Mouse (Mus musculus): ENCODE data around the gene Pcdh7.

Gene Pcdh7

GRCm38 (mm10) chr5:57921140-57921539 lies 203.4 kb downstream of the Pcdh7 start:
- no peak for DNase-seq (ENCODE audit: low spot score in 2 of 2)

- no peak for DNase-seq (ENCODE audit: low spot score in 2 of 2)
These were observed 213.6 kb downstream of the Pcdh7 start for GRCm38 (mm10) chr5:57931331-57931730.

GRCm38 (mm10) chr5:57931738-57932137 lies 214.0 kb downstream of the Pcdh7 start:
- DNase-seq (ENCODE audit: low spot score in 2 of 2), result no peak

- no peak for DNase-seq (ENCODE audit: low spot score in 2 of 2)
These were observed 216.9 kb downstream of the Pcdh7 start for GRCm38 (mm10) chr5:57934666-57935065.

- DNase-seq (ENCODE audit: low spot score in 2 of 2), result no peak
These were observed 222.7 kb downstream of the Pcdh7 start for GRCm38 (mm10) chr5:57940457-57940856.

- DNase-seq (ENCODE audit: low spot score in 2 of 2), result no peak
These were observed 225.4 kb downstream of the Pcdh7 start for GRCm38 (mm10) chr5:57943176-57943575.

- DNase-seq (ENCODE audit: low spot score in 2 of 2), result no peak
These were observed 225.8 kb downstream of the Pcdh7 start for GRCm38 (mm10) chr5:57943611-57944010.

GRCm38 (mm10) chr5:57945419-57945818 lies 227.7 kb downstream of the Pcdh7 start:
- peak; percentile 42 to 49 for DNase-seq (ENCODE audit: low spot score in 2 of 2)

- DNase-seq (ENCODE audit: low spot score in 2 of 2), result no peak
These were observed 241.6 kb downstream of the Pcdh7 start for GRCm38 (mm10) chr5:57959317-57959716.

- no peak for DNase-seq (ENCODE audit: low spot score in 2 of 2)
These were observed 246.0 kb downstream of the Pcdh7 start for GRCm38 (mm10) chr5:57963792-57964191.

GRCm38 (mm10) chr5:57964201-57964600 lies 246.4 kb downstream of the Pcdh7 start:
- no peak for DNase-seq (ENCODE audit: low spot score in 2 of 2)

- DNase-seq (ENCODE audit: low spot score in 2 of 2), result no peak
These were observed 275.8 kb downstream of the Pcdh7 start for GRCm38 (mm10) chr5:57993584-57993983.

GRCm38 (mm10) chr5:58021331-58021730 lies 303.6 kb downstream of the Pcdh7 start:
- DNase-seq (ENCODE audit: low spot score in 2 of 2), result no peak

- no peak for DNase-seq (ENCODE audit: low spot score in 2 of 2)
These were observed 307.4 kb downstream of the Pcdh7 start for GRCm38 (mm10) chr5:58025123-58025522.

GRCm38 (mm10) chr5:58025759-58026158 lies 308.0 kb downstream of the Pcdh7 start:
- no peak for DNase-seq (ENCODE audit: low spot score in 2 of 2)

- no peak for DNase-seq (ENCODE audit: low spot score in 2 of 2)
These were observed 322.1 kb downstream of the Pcdh7 start for GRCm38 (mm10) chr5:58039875-58040274.

- no peak for DNase-seq (ENCODE audit: low spot score in 2 of 2)
These were observed 326.4 kb downstream of the Pcdh7 start for GRCm38 (mm10) chr5:58044216-58044615.

GRCm38 (mm10) chr5:58081054-58081453 lies 363.3 kb downstream of the Pcdh7 start:
- peak in 1 of 2 experiments; percentile 6 for DNase-seq (ENCODE audit: low spot score in 2 of 2)

- DNase-seq (ENCODE audit: low spot score in 2 of 2), result no peak
These were observed 364.5 kb downstream of the Pcdh7 start for GRCm38 (mm10) chr5:58082230-58082629.

- peak; percentile 27 to 28 for DNase-seq (ENCODE audit: low spot score in 2 of 2)
These were observed 365.3 kb downstream of the Pcdh7 start for GRCm38 (mm10) chr5:58083056-58083455.

GRCm38 (mm10) chr5:58083972-58084371 lies 366.2 kb downstream of the Pcdh7 start:
- peak; percentile 15 to 35 for DNase-seq (ENCODE audit: low spot score in 2 of 2)

- no peak for DNase-seq (ENCODE audit: low spot score in 2 of 2)
These were observed 391.0 kb downstream of the Pcdh7 start for GRCm38 (mm10) chr5:58108665-58109364.

GRCm38 (mm10) chr5:58116096-58116495 lies 398.3 kb downstream of the Pcdh7 start:
- DNase-seq (ENCODE audit: low spot score in 2 of 2), result no peak

GRCm38 (mm10) chr5:58117896-58118295 lies 400.1 kb downstream of the Pcdh7 start:
- DNase-seq (ENCODE audit: low spot score in 2 of 2), result no peak
